Mouse (Mus musculus): ENCODE data around the gene Zfp493.

- TF ChIP-seq POLR2A (IDR thresholded peaks at IDR 0.05; ENCODE audit: borderline replicate concordance, control insufficient read depth, low read depth, low read length) (no peak), CTCF (IDR thresholded peaks at IDR 0.05; ENCODE audit: control insufficient read depth, insufficient read depth, low read length) (no peak)
These were observed 19.1 kb downstream of the Zfp493 start for GRCm38 (mm10) chr13:67798618-67799017.

Measured in bone marrow, adult 2 months (tissue).